Mouse (Mus musculus) cerebellum, adult 2 months (tissue): ENCODE data around the gene Homer2.

Experiments used
- CTCF ChIP-seq: fragments of 200-500 bp; IDR thresholded peaks from 2 replicates; pipeline ENCODE4 v1.5.1; 2011; ENCODE audit warnings: low read depth, mild to moderate bottlenecking, control low read depth, low read length, moderate library complexity, borderline replicate concordance; ENCODE audit not compliant: insufficient read depth
- POLR2A ChIP-seq: fragments of 200-500 bp; IDR thresholded peaks from 2 replicates; pipeline ENCODE4 v1.6.1; 2011; ENCODE audit warnings: low read length, control low read depth, borderline replicate concordance; ENCODE audit not compliant: insufficient read depth

DNA sequence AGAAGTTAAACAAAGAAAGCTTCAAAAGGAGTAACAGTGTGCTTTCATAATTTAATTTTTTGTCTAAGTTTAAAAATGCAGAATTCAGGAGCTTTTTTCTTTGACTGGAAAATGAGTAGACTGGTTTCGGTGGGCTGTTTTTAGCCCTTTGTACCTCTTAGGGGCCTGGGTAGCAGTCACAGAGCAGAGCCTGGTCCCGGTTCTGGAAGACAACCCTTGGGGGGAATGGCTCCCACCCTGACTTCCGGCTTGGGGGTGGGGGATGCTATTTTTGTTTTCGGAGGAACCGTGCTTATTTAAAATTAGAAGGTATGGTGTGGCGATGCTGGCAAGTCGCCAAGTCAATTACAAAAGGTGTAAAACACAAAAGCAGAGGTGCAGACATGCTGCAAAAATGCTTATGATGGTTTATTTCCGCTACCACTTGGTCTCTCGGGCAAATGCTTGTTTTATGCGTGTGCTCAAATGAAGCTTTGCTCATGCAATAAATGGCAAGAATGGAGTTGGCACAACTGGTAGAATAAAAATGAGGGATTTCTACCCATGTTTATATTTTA, 34.5 kb downstream of the Homer2 start:
- TF ChIP-seq CTCF (no peak), POLR2A (no peak)
